Mouse (Mus musculus) cerebral cortex, adult 2 months (tissue): ENCODE data around the gene Zbtb12.

Source experiments
- WGBS: fragments of 180-500 bp; shearing (Covaris S2); methylation state at CpG from one replicate; pipeline ENCODE4 v1.1.7; 2018; 5-methylcytosine and 5-hydroxymethylcytosine counted together

The Zbtb12 gene

DNA sequence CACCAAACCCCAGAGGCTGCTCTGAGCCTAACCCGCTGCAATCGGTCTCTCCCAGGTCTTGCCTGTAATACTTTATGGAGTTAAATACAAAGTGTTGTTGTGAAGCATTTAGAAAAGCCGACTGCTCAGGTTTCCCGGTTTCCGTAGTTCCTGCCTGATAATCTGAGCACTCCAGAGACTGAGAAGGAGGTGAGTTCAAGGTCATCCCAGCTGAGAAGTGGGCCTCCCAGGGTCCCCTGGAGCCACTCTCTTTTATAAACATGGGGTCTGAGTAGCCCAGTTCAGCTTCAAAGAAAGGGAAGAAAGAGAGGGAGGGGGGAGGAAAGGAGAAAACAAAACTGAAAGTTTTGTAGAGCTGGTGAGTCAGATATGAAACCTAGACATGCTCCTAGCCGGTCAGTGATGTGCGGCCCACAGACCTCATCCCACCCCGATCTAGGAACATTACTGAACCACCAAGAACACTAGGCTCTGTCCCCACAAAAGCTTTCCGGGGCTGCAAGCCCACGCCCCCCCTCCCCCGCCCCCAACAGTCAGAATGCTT lies at the start of gene Zbtb12:
Gene Zbtb12 (plus strand): TSS at position 148 of the 544 bp plus-strand sequence.
- WGBS: 64% methylated on average over 11 of the region's 11 CpGs

GRCm38 (mm10) chr17:34830776-34831175 lies 48.5 kb upstream of the Zbtb12 start:
- 97% methylated on average over 1 of the region's 1 CpGs for WGBS

GRCm38 (mm10) chr17:34836155-34836855 lies 43.0 kb upstream of the Zbtb12 start:
- WGBS: 3% methylated on average over 48 of the region's 48 CpGs

- under 1% methylated on average over 40 of the region's 40 CpGs for whole genome bisulfite sequencing
Measured at GRCm38 (mm10) chr17:34836856-34837221, 42.4 kb upstream of the Zbtb12 start, which contains the start of the genes Stk19 and Dxo. Gene Stk19, minus strand, starts transcription at chr17:34836945. Gene Dxo, plus strand, starts transcription at chr17:34837019.

DNA sequence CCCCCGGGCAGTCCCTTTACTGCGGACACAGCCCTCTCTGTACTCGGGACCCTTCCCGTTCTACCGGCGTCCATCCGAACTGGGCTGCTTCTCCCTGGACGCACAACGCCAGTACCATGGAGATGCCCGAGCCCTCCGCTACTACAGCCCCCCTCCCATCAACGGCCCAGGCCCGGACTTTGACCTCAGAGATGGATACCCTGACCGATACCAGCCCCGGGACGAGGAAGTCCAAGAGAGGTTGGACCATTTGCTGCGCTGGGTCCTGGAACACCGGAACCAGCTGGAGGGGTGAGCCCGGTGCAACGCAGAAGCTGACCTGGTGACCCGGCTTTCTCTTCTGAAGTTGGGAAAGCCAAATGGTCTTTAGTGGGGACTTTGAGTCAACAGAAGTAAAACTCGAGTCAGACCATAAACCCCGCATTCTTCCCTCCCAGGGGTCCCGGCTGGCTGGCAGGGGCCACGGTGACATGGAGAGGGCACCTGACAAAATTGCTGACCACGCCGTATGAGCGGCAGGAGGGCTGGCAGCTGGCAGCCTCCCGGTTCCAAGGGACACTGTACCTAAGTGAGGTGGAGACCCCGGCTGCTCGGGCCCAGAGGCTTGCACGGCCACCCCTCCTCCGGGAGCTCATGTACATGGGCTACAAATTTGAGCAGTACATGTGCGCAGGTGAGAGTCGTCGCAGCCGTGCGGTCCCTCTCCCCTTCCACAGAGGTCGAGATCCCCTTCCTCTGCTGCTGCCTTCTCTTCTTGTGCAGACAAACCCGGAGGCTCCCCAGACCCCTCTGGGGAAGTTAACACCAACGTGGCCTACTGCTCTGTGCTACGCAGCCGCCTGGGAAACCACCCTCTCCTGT lies 41.6 kb upstream of the Zbtb12 start:
- WGBS: 35% methylated on average over 43 of the region's 43 CpGs

- 85% methylated on average over 7 of the region's 7 CpGs for WGBS
Measured at GRCm38 (mm10) chr17:34838785-34839184, 40.5 kb upstream of the Zbtb12 start.

GRCm38 (mm10) chr17:34840736-34841307 lies 38.5 kb upstream of the Zbtb12 start:
- 86% methylated on average over 6 of the region's 6 CpGs for WGBS

GRCm38 (mm10) chr17:34844884-34845283 lies 34.4 kb upstream of the Zbtb12 start:
- 95% methylated on average over 13 of the region's 13 CpGs for WGBS

- 94% methylated on average over 6 of the region's 6 CpGs for WGBS
Measured at GRCm38 (mm10) chr17:34847192-34847591, 32.1 kb upstream of the Zbtb12 start.

DNA sequence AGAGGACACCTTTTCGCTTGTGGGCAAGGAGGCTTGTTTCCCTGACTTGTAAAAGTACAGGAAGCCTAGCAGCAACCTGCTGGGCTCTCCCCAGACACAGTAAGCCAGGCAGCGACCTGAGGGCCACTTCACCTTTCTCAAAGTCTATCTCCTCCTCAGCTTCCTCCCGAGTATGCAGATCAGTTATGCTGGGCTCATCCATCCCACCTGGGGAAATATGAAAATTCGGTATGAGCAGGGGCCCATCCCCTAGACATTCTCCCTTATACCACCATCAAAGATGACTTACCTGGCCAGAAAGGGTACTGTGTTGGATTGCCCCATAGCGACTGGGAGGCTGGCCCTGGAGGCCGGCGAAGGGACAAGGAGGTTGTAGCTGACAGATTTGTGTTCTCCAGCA lies 31.7 kb upstream of the Zbtb12 start:
- 90% methylated on average over 7 of the region's 7 CpGs for WGBS

DNA sequence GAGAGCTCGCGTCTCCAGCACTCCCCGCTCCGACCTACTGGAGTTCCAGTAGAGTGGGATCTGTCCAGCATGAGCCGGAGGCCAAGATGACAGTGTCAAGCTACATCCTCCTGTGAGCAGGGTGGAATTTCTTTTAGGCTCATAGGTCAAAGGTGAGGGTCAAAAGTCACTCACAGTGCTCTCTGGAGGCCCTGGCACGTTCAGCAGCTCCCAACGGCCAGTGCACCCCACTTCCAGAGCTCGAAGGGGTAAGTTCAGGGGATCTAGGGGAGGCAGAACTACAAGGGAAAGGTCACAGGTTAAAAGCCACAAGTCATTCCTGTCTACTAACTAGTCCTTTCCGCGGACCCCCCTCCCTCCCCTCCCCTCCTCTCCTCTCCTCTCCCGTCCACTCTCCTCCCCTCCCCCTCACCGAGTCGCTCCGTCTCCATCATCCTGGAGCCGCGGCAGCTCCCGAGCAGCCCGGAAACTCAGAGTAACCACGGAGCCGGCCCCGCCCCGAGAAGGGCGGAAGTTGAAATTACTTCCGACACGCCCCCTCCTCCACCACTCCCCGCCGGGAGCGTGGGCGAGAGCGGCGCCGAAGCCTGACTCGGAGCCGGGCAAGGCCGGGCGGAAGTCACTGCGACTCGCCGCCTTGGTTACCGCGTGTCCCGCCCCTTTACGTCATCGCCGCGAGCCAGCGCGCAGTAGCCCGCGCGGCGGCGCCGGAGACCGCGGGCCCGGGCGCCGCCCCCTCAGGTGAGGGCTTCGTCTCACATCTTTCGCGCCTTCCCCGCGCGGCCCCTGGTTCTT lies 29.4 kb upstream of the Zbtb12 start, which contains the start of the genes Skiv2l and Nelfe:
Gene Skiv2l (minus strand): TSS at position 489 of the 795 bp plus-strand sequence.
Gene Nelfe (plus strand): TSS at position 670 of the 795 bp plus-strand sequence.
- WGBS: under 1% methylated on average over 63 of the region's 65 CpGs

- WGBS: 1% methylated on average over 25 of the region's 25 CpGs
Measured at GRCm38 (mm10) chr17:34850517-34851125, 28.7 kb upstream of the Zbtb12 start.

DNA sequence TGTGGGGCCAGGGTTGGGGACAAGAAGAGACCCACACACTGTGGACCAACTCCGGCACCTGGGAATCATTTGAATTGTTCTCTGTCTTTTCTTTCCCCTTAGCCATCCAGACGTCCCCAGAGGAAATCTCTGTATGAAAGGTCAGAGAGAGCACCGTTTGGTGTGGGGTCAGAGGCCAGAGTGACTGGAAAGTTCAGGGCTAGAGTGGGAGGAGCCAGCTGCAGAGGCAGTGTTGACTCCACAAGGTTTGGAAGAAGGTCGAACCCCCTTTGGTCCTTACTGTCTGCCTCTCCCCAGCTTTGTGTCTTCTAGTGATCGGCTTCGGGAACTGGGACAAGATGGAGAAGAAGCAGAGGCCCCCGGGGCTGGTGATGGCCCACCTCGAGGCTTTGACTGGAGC lies 25.8 kb upstream of the Zbtb12 start:
- WGBS: 85% methylated on average over 8 of the region's 8 CpGs

DNA sequence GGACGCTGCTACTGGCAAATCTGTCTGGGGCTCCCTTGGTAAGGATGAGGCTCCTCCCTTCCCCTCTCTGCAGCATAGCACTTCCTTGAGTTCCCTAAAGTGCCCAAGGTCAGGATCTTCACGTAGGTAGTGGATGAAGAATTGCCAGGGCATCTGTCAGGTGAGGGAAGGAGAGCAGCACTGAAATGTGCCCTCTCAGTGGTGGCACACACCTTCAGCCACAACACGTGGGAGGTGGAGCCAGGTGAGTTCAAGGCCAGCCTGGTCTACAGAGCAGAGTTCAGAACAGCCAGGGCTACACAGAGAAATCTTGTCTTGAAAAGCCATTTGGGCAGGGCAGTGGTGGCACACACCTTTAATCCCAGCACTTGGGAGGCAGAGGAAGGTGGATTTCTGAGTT lies 24.5 kb upstream of the Zbtb12 start:
- WGBS: 77% methylated on average over 3 of the region's 3 CpGs

DNA sequence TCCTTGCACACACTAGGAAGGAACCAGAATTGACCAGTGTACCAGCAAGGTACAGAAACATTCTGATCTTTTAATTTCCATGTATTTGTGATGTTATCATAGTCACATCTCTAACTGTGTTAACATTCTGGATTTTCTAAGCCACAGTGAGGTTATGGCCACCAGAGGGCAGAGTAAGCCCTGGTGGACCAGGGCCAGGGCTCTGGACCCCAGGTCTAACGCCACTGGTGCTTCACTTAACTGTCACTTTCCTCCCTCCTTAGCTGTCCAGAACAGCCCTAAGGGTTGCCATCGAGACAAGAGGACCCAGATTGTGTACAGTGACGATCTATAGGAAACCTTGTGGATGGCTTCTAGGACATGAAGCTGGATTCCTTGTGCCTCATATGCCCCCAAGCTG lies 23.5 kb upstream of the Zbtb12 start:
- 46% methylated on average over 3 of the region's 3 CpGs for WGBS

DNA sequence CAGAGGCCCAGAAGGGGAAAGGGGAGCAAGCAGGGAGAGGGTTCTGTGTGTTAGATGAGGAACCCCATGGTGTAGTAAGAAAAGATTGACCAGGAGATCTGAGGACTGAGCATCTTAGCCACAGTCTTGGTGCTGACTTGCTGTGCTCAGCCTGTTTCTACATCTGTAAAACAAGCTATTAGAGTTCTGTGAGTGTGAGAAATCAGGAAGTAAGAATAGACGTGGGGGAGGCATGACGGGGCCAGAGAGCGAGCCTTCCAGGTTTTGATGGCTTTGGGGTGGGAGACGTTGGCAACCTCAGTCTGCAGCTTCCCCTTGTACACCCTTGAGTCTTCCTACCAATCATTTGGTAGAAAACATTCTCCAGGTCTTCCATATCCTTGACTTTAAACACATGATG lies 20.6 kb upstream of the Zbtb12 start:
- 73% methylated on average over 4 of the region's 4 CpGs for WGBS

DNA sequence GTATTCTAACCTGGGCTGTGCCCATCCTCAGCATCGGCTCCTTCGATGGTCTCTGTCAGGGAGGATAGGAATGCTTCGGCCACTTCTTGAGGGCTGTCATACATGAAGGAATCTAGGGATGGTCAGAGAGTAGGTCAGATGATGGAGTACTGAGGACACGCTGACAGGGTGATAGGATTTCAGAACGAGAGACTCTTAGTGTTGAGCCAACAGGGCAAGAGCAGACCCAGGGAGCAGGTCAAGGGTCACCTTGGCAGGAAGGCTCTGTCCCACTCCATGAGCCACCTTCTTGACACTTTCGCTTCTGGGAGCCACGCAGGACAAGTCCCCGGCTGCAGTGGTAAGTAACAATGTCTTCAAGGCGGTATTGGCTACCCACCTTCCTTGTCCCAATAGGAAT lies 18.8 kb upstream of the Zbtb12 start:
- WGBS: 86% methylated on average over 9 of the region's 9 CpGs

DNA sequence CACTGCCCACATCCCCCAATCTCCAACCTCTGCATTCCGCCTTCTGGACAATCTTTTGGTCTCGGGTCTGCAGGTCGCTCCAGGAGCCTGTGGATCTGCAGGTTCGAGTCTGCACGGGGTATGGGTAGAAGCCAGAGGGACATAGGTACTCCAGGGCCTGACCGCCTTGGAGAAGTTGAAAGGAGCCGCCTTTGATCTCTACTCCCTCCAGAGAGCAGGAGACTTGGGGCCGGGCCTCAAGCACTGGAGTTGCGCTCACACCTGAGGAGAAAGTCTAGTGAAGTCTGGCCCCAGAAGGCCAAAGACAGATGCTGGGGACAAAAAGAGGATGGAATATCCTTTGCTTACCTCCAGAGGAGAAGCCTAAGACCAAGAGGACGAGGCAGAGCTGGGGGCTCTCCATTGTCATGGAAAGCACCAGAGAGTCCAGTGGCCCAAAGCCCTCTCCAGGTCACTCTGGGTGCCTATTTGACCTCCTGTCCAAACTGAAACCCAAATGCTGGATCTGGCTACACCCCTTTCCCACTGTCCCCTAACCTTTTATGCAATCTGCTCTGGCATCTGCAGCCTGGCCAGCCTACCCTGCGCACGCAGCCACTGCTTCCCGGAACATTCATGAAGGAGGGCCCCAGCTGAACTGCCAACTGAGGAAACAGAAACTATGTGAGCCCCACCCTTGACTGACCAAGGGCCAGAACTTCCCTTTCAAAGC lies 17.4 kb upstream of the Zbtb12 start:
- WGBS: 69% methylated on average over 13 of the region's 13 CpGs

DNA sequence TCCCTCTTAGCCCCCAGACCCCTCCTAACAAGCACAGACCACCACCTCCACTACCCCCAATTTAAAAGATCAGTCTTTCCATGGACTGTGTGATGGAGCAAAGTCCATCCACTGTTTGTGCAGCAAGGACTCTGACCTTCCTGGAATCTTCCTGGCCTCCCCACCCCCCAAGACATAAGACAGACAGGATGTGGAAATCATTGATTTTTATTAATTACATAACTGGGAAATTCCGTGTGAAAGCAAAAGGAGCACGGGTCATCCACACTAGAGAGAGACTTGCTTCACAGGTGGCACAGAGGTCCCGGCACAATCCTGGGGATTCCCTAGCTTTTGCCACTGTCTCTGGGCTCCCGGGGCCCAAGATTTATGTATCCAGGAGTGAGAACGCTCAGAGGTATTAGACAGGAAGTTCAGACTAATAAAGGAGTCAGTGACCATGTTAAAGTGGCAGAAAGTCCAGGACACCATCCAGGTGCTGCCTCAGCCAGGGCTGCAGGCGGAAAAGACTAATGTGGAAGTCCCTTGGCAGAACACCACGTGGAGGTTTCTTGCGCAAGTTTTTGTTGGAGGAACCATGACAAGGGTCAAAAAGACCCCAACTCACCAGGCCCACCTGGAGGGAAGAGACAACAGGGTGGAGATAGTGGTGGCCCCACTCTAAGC lies 16.7 kb upstream of the Zbtb12 start, which contains the start of gene Cfb:
Gene Cfb (minus strand): TSS at position 103 of the 666 bp plus-strand sequence.
- WGBS: 63% methylated on average over 8 of the region's 8 CpGs

DNA sequence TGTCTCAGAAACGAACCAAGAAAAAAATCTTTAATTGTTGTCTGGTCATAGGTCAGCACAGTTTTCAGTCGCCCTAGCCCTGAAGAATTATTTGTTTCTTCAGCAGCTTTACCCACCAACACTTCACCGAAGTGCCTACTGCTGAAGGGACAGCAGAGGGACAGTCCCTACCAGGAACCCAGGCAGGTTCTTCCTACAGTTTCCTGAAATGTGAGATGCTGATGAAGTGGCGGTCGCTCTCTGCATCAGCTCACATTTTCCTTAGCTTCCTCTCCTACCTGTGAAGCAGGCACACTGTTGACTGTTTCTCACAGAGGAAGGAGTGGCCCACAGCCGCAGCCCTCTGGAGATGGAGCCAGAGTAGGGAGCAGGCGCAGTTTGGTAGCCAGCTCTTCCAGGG lies 13.3 kb upstream of the Zbtb12 start:
- 78% methylated on average over 7 of the region's 7 CpGs for WGBS
